23 mouse cellular contexts compared by ENCODE assay signal in the genomic region with DNA sequence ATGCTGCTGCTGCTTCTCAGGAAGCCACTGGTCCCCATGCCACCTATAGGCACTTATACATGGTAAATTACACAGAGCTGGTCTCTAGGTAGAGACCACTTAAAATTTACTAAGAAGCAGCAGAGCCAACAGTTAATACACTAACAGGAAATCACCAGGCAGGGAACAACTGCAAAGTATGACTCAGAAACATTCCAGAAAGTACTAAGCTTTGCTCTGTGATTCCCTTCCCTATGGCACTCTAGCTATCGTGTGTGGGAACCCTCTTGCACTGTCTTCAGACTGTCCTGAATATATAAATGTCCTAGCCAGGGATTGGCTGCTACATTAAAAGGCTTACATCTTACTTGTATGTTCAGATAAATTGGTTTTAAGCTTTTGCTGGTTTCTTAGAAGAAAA. TPM values are rescaled to one million over a fixed set of nuclear protein-coding genes. Genes with fewer than 3 reads are reported as not detected.
DNase-seq lines count a peak whose midpoint lies in the region; ATAC-seq and TF ChIP-seq lines count a peak whose summit lies in the region.
"Had no signal": no experiment of that assay in that cellular context is flagged by ENCODE, and none has a peak within 500 bp of the region (broad histone marks: within the 10 kb centered on the region; RNA-seq: fewer than 3 reads in every experiment).

No protein-coding gene starts in this region.

- H3K9ac ChIP-seq in heart, embryonic 13.5 days: no peak overlapping the region
- H3K9ac ChIP-seq: forebrain, postnatal 0 days; hindbrain, embryonic 12.5 days; hindbrain, embryonic 15.5 days had no signal

- 47% methylated on average over 1 of the region's 1 CpGs for WGBS in heart, embryonic 13.5 days

- H3K4me3 ChIP-seq in heart, embryonic 13.5 days: no peak overlapping the region
- no peak overlapping the region for H3K4me3 ChIP-seq in embryonic fibroblast, embryonic 13.5 days (ENCODE audit: insufficient read depth, low read length)
- no peak overlapping the region for H3K4me3 ChIP-seq in layer of hippocampus, adult 2 months
- H3K4me3 ChIP-seq: heart, embryonic 12.5 days; hindbrain, embryonic 12.5 days; hindbrain, embryonic 15.5 days had no signal

- H3K9me3 ChIP-seq in heart, embryonic 13.5 days: peaks cover 9% of the 10 kb centered on the region; the same call in 1 of the 2 replicates
- H3K9me3 ChIP-seq: G1E; hindbrain, embryonic 12.5 days; hindbrain, embryonic 15.5 days had no signal

- no peaks in the 10 kb centered on the region for H3K27me3 ChIP-seq in heart, embryonic 13.5 days (replicated peaks)
- H3K27me3 ChIP-seq: CH12.LX; heart, embryonic 12.5 days; hindbrain, embryonic 12.5 days; hindbrain, embryonic 15.5 days had no signal

- H3K27ac ChIP-seq in heart, embryonic 13.5 days (replicated peaks): peak overlapping the region; percentile 16
- peak overlapping the region; percentile 29; the same call in 1 of the 2 replicates for H3K27ac ChIP-seq in embryonic fibroblast, embryonic 13.5 days (ENCODE audit: insufficient read depth, low read length)
- no peak overlapping the region for H3K27ac ChIP-seq in layer of hippocampus, adult 2 months
- H3K27ac ChIP-seq: hindbrain, embryonic 12.5 days; hindbrain, embryonic 15.5 days had no signal

- ATAC-seq in heart, embryonic 13.5 days (ENCODE audit: extremely low read depth, insufficient number of reproducible peaks, low FRiP score, low TSS enrichment): no peak
- ATAC-seq: forebrain, embryonic 14.5 days; forebrain, postnatal 0 days; intestine, postnatal 0 days had no signal

- H3K36me3 ChIP-seq in heart, embryonic 13.5 days: peaks cover 52% of the 10 kb centered on the region

- H3K4me2 ChIP-seq in heart, embryonic 13.5 days: no peak overlapping the region
- H3K4me2 ChIP-seq: heart, embryonic 12.5 days; hindbrain, embryonic 12.5 days; hindbrain, embryonic 15.5 days had no signal

- DNase-seq in adrenal gland, adult 2 months: peak; percentile 23
- no peak for DNase-seq in adrenal gland, postnatal 14 days
- DNase-seq in heart, adult 9 months (ENCODE audit: low spot score in 2 of 2): no peak
- DNase-seq in layer of hippocampus, postnatal 14 days (ENCODE audit: low spot score in 2 of 2): no peak
- DNase-seq in layer of hippocampus, adult 2 months (ENCODE audit: low spot score in 2 of 2): no peak
- DNase-seq: adrenal gland, postnatal 25 days; B cell, adult 2 months; cerebellum, adult 18-20 months; cerebellum, adult 9-10 months; cerebellum, postnatal 14 days; forebrain, postnatal 0 days; gastrocnemius, postnatal 10 days; gastrocnemius, postnatal 36 days; heart, postnatal 14 days had no signal

- peaks cover 12% of the 10 kb centered on the region for H3K4me1 ChIP-seq in heart, embryonic 13.5 days
- peaks cover 3% of the 10 kb centered on the region; the same call in 1 of the 2 replicates for H3K4me1 ChIP-seq in embryonic fibroblast, embryonic 13.5 days (ENCODE audit: control insufficient read depth, insufficient read depth, low read length)
- H3K4me1 ChIP-seq: hindbrain, embryonic 12.5 days; hindbrain, embryonic 15.5 days had no signal

- no peak for TF ChIP-seq POLR2A in embryonic fibroblast, embryonic 13.5 days (IDR thresholded peaks at IDR 0.05; ENCODE audit: low read depth, low read length)

- TF ChIP-seq CTCF in embryonic fibroblast, embryonic 13.5 days (IDR thresholded peaks at IDR 0.05; ENCODE audit: borderline replicate concordance, insufficient read depth, low read length): no peak
- no peak for TF ChIP-seq CTCF in layer of hippocampus, adult 2 months (conservative IDR thresholded peaks at IDR 0.05)

RNA-seq across cellular contexts. Expression of a gene that starts 17.2 kb away (rescaled TPM):
- 100 to 1,000 TPM; 203 to 235 TPM for total RNA-seq in adrenal gland, adult 2 months (2021)
- polyA plus RNA-seq in adrenal gland, adult 2 months (2012; rRNA removed): 139 and 158 TPM in 2 replicates
- 274 and 287 TPM in 2 replicates for total RNA-seq in adrenal gland, postnatal 14 days (2021)
- polyA plus RNA-seq in heart, embryonic 13.5 days (2015; fragmentation: Nextera tagmentation; extraction: Ambion mirVana): 164 and 184 TPM in 2 replicates
- 80.1 and 108 TPM in 2 replicates for polyA plus RNA-seq in embryonic fibroblast, embryonic 13.5 days (2011; ENCODE audit: insufficient read length, low read depth, missing spikeins)
- 100 to 1,000 TPM; 100 to 111 TPM for total RNA-seq in layer of hippocampus, postnatal 14 days (2021)
- 100 to 1,000 TPM in 1 of 2 experiments, 10 to 100 TPM in 1; 91.1 to 103 TPM for total RNA-seq in layer of hippocampus, adult 2 months (2021)
